Mouse (Mus musculus): ENCODE data around the gene Gtf3a. TPM values are rescaled to one million over a fixed set of nuclear protein-coding genes. Genes with fewer than 3 reads are reported as not detected.

Gene Gtf3a
- total and polyA plus RNA-seq, 2 experiments from 2014 or later = 61.3 to 104 TPM

GRCm38 (mm10) chr5:146955651-146956050, 7.2 kb downstream of the Gtf3a start:
- Histone ChIP-seq H3K9me3 (ENCODE audit: low read length) (no peaks in the 10 kb centered on the region), H3K4me3 (ENCODE audit: low read depth, low read length) (no peak overlapping the region), H3K4me1 (ENCODE audit: insufficient read depth, low read length) (no peaks in the 10 kb centered on the region), H3K4me2 (ENCODE audit: low read depth, low read length, poor library complexity, severe bottlenecking) (no peak overlapping the region), H3K27ac (ENCODE audit: low read depth, low read length) (no peak overlapping the region), H3K9ac (replicated peaks; ENCODE audit: low read length, poor library complexity, severe bottlenecking) (no peak overlapping the region), H3K27me3 (ENCODE audit: insufficient read depth, low read length) (no peaks in the 10 kb centered on the region), H3K36me3 (ENCODE audit: insufficient read depth, low read length) (peaks cover 64% of the 10 kb centered on the region)
- ATAC-seq (ENCODE audit: low FRiP score) = no peak
- WGBS = 87% methylated on average over 5 of the region's 5 CpGs
- TF ChIP-seq CTCF (IDR thresholded peaks at IDR 0.05) = no peak
- DNase-seq (ENCODE audit: low spot score) = no peak

GRCm38 (mm10) chr5:146956678-146957077, 8.2 kb downstream of the Gtf3a start:
- H3K9me3 ChIP-seq (ENCODE audit: low read length) = no peaks in the 10 kb centered on the region
- WGBS = 92% methylated on average over 18 of the region's 18 CpGs

DNA sequence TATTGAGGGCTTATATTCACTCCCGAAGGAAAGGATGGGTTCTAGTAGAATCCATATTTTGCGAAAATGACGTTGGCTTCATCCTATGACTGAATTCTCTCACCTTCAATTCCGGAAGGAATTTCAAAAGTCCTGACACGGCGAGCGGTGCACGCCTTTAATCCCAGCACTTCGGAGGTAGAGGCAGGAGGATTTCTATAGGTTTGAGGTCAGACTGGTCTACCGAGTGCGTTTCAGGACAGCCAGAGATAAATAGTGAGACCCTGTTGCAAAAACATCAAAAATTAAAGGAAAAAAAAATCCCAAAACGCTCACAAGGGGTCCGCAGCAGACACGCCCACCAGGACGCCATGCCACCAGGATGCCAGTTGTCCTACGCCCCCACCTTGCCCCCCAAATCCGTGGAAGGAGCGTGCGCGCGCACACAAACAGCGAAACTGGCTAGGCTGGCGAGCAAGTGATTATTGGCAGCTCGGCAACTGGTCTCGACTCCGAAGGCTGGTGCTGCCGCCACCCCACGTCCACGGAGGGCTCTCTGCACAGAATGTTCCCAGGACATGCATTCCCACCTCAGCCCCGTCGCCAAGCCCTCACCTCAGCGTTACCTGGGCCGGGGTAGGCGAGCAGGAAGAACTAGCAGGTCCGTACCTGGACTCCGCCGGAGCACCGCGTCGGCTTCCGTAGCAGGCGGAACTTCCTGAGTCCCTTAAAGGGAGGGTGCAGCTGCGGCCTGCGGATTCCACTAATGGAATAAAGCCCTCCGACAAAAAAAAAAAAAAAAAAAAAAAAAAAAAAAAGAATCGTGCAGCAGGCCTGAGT, 14.9 kb downstream of the Gtf3a start, which contains the start of gene Mtif3:
Mtif3 (minus strand) TSS at position 683 of the 819 bp plus-strand sequence.
- peak within 1 kb of the TSS; percentile 60 for H3K4me2 ChIP-seq (ENCODE audit: low read depth, low read length, poor library complexity, severe bottlenecking)
- peak; percentile 95 for DNase-seq (ENCODE audit: low spot score)

More at GRCm38 (mm10) chr5:146956678-146957077, 8.2 kb downstream of the Gtf3a start:
- Histone ChIP-seq H3K36me3 (ENCODE audit: insufficient read depth, low read length) (peaks cover 62% of the 10 kb centered on the region), H3K27ac (ENCODE audit: low read depth, low read length) (no peak overlapping the region), H3K4me1 (ENCODE audit: insufficient read depth, low read length) (no peaks in the 10 kb centered on the region), H3K9ac (replicated peaks; ENCODE audit: low read length, poor library complexity, severe bottlenecking) (no peak overlapping the region), H3K27me3 (ENCODE audit: insufficient read depth, low read length) (no peaks in the 10 kb centered on the region), H3K4me3 (ENCODE audit: low read depth, low read length) (no peak overlapping the region), H3K4me2 (ENCODE audit: low read depth, low read length, poor library complexity, severe bottlenecking) (no peak overlapping the region)
- ATAC-seq (ENCODE audit: low FRiP score) = no peak
- TF ChIP-seq CTCF (IDR thresholded peaks at IDR 0.05) = no peak
- DNase-seq (ENCODE audit: low spot score) = no peak

DNA sequence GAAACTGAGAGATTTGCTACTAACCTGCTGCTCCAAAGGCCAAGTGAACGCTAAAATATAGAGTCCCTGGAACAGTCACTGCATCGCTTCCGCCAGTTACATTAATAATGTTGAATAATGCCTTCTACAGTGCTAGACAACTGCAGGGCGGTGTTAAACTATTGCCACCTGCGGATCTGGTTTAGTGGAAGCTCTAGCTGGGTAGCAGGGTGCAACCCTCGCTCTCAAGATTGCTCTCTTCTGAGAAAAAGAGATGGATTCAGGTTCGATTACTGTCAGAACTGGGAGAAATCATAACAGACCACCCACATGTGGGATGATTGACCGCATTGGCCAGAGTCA, 15.5 kb downstream of the Gtf3a start:
- Histone ChIP-seq H3K36me3 (ENCODE audit: insufficient read depth, low read length) (peaks cover 1% of the 10 kb centered on the region; the same call in 1 of the 2 replicates), H3K9me3 (ENCODE audit: low read length) (no peaks in the 10 kb centered on the region), H3K4me3 (ENCODE audit: low read depth, low read length) (peak overlapping the region; percentile 80), H3K4me2 (ENCODE audit: low read depth, low read length, poor library complexity, severe bottlenecking) (peak overlapping the region; percentile 60), H3K27ac (ENCODE audit: low read depth, low read length) (0 out of 2 replicates have a peak overlapping the region, but pooled peaks have one; percentile 47), H3K9ac (replicated peaks; ENCODE audit: low read length, poor library complexity, severe bottlenecking) (0 out of 2 replicates have a peak overlapping the region, but pooled peaks have one; percentile 37), H3K4me1 (ENCODE audit: insufficient read depth, low read length) (peaks cover 4% of the 10 kb centered on the region; the same call in 1 of the 2 replicates), H3K27me3 (ENCODE audit: insufficient read depth, low read length) (no peaks in the 10 kb centered on the region)
- ATAC-seq (ENCODE audit: low FRiP score) (peak; percentile 14; the same call in 1 of the 2 replicates), DNase-seq (ENCODE audit: low spot score) (no peak)
- 56% methylated on average over 8 of the region's 8 CpGs for WGBS
- TF ChIP-seq CTCF (IDR thresholded peaks at IDR 0.05) = no peak

More for the DNA sequence above, 14.9 kb downstream of the Gtf3a start, which contains the start of gene Mtif3:
- no peak for TF ChIP-seq CTCF (IDR thresholded peaks at IDR 0.05)
- Histone ChIP-seq H3K4me1 (ENCODE audit: insufficient read depth, low read length) (peaks cover 4% of the 10 kb centered on the region; the same call in 1 of the 2 replicates), H3K9me3 (ENCODE audit: low read length) (no peaks in the 10 kb centered on the region), H3K4me3 (ENCODE audit: low read depth, low read length) (peak within 1 kb of the TSS; percentile 80), H3K36me3 (ENCODE audit: insufficient read depth, low read length) (peaks cover 7% of the 10 kb centered on the region), H3K27me3 (ENCODE audit: insufficient read depth, low read length) (no peaks in the 10 kb centered on the region), H3K27ac (ENCODE audit: low read depth, low read length) (peak within 1 kb of the TSS; percentile 73), H3K9ac (replicated peaks; ENCODE audit: low read length, poor library complexity, severe bottlenecking) (peak within 1 kb of the TSS; percentile 86)
- ATAC-seq (ENCODE audit: low FRiP score) = peak; percentile 83
- WGBS = 2% methylated on average over 46 of the region's 46 CpGs

- 52% methylated on average over 13 of the region's 13 CpGs for WGBS
- H3K27me3 ChIP-seq (ENCODE audit: insufficient read depth, low read length) = no peaks in the 10 kb centered on the region
- no peak for ATAC-seq (ENCODE audit: low FRiP score)
- H3K27ac ChIP-seq (ENCODE audit: low read depth, low read length) = no peak overlapping the region
- no peak for DNase-seq (ENCODE audit: low spot score)
- no peak overlapping the region for H3K4me3 ChIP-seq (ENCODE audit: low read depth, low read length)
- no peak for TF ChIP-seq CTCF (IDR thresholded peaks at IDR 0.05)
- H3K9ac ChIP-seq (replicated peaks; ENCODE audit: low read length, poor library complexity, severe bottlenecking) = no peak overlapping the region
- H3K4me1 ChIP-seq (ENCODE audit: insufficient read depth, low read length) = no peaks in the 10 kb centered on the region
- H3K9me3 ChIP-seq (ENCODE audit: low read length) = no peaks in the 10 kb centered on the region
- no peak overlapping the region for H3K4me2 ChIP-seq (ENCODE audit: low read depth, low read length, poor library complexity, severe bottlenecking)
- H3K36me3 ChIP-seq (ENCODE audit: insufficient read depth, low read length) = no peaks in the 10 kb centered on the region
Measured at GRCm38 (mm10) chr5:146968695-146969393, 20.4 kb downstream of the Gtf3a start.
